Mouse (Mus musculus): ENCODE data around the gene Nxf3.
A peak's percentile ranks its signal among the peaks of the same experiment; 100 is the strongest.
"Not testable (repeated sequence)": the region's sequence is repeated elsewhere in the genome, so short reads cannot be mapped to it uniquely, and the experiment has no call there.

Gene Nxf3

GRCm38 (mm10) chrX:136085155-136085554 lies at the start of gene Nxf3:
TSS of gene Nxf3 (minus strand) at chrX:136085255.
- DNase-seq (ENCODE audit: low spot score): no peak

- peak; percentile 75 for DNase-seq (ENCODE audit: low spot score)
Observed at GRCm38 (mm10) chrX:136127744-136128064, 42.6 kb upstream of the Nxf3 start.

- peak; percentile 37 for DNase-seq (ENCODE audit: low spot score)
Observed at GRCm38 (mm10) chrX:136127038-136127743, 42.1 kb upstream of the Nxf3 start.

- DNase-seq (ENCODE audit: low spot score): peak; percentile 77
Observed at GRCm38 (mm10) chrX:136115419-136115961, 30.4 kb upstream of the Nxf3 start.

GRCm38 (mm10) chrX:136115015-136115414 lies 30.0 kb upstream of the Nxf3 start:
- DNase-seq (ENCODE audit: low spot score): no peak

- peak; percentile 74 for DNase-seq (ENCODE audit: low spot score)
Observed at GRCm38 (mm10) chrX:136107942-136108341, 22.9 kb upstream of the Nxf3 start.

- no peak for DNase-seq (ENCODE audit: low spot score)
Observed at GRCm38 (mm10) chrX:136104724-136105088, 19.7 kb upstream of the Nxf3 start.

GRCm38 (mm10) chrX:136104046-136104723 lies 19.1 kb upstream of the Nxf3 start:
- DNase-seq (ENCODE audit: low spot score): no peak

- no peak for DNase-seq (ENCODE audit: low spot score)
Observed at GRCm38 (mm10) chrX:136094421-136094820, 9.4 kb upstream of the Nxf3 start.

- DNase-seq (ENCODE audit: low spot score): no peak
Observed at GRCm38 (mm10) chrX:136092497-136093279, 7.6 kb upstream of the Nxf3 start.

- not testable (repeated sequence) for DNase-seq (ENCODE audit: low spot score)
Observed at GRCm38 (mm10) chrX:136068020-136068419, 17.0 kb downstream of the Nxf3 start, which contains the start of gene Bex2. TSS of gene Bex2 (minus strand) at chrX:136068236.

- peak; percentile 69 for DNase-seq (ENCODE audit: low spot score)
Observed at GRCm38 (mm10) chrX:136067201-136067991, 17.7 kb downstream of the Nxf3 start.

GRCm38 (mm10) chrX:136060698-136061097 lies 24.4 kb downstream of the Nxf3 start:
- no peak for DNase-seq (ENCODE audit: low spot score)

GRCm38 (mm10) chrX:136051219-136051618 lies 33.8 kb downstream of the Nxf3 start:
- DNase-seq (ENCODE audit: low spot score): no peak

- peak; percentile 86 for DNase-seq (ENCODE audit: low spot score)
Observed at GRCm38 (mm10) chrX:136047528-136047927, 37.5 kb downstream of the Nxf3 start.

- DNase-seq (ENCODE audit: low spot score): no peak
Observed at GRCm38 (mm10) chrX:136043726-136044125, 41.3 kb downstream of the Nxf3 start.

GRCm38 (mm10) chrX:136032799-136033763 lies 52.0 kb downstream of the Nxf3 start, which contains the start of gene Arxes1:
TSS of gene Arxes1 (plus strand) at chrX:136033367.
- DNase-seq (ENCODE audit: low spot score): peak; percentile 39

GRCm38 (mm10) chrX:136030331-136030730 lies 54.7 kb downstream of the Nxf3 start:
- no peak for DNase-seq (ENCODE audit: low spot score)
